Mouse (Mus musculus) ES-Bruce4 (cell line): ENCODE results near the gene Dock11. TPM values are rescaled to one million over a fixed set of nuclear protein-coding genes. Genes with fewer than 3 reads are reported as not detected.

Experiments used
- H3K27ac ChIP-seq: 2 replicates; pipeline ENCODE4 v1.5.1; 2012; ENCODE audit warnings: low read length, inconsistent platforms; ENCODE audit not compliant: insufficient read depth
- H3K27me3 ChIP-seq: 2 replicates; pipeline ENCODE4 v1.6.1; 2012; ENCODE audit warnings: mild to moderate bottlenecking, low read length, inconsistent platforms; ENCODE audit not compliant: control insufficient read depth, poor library complexity, insufficient read depth, severe bottlenecking
- H3K36me3 ChIP-seq: 2 replicates; pipeline ENCODE4 v1.6.1; 2012; ENCODE audit warnings: inconsistent platforms, mild to moderate bottlenecking, low read length, moderate library complexity; ENCODE audit not compliant: control insufficient read depth, poor library complexity, insufficient read depth, severe bottlenecking
- H3K4me1 ChIP-seq: one replicate; pipeline ENCODE4 v1.8.1; 2011; ENCODE audit warnings: low read length; ENCODE audit not compliant: control insufficient read depth, insufficient read depth
- H3K4me3 ChIP-seq: 2 replicates; pipeline ENCODE4 v1.5.1; 2011; ENCODE audit warnings: low read depth, mild to moderate bottlenecking, low read length
- H3K9ac ChIP-seq: 2 replicates; pipeline ENCODE4 v1.6.1; 2012; ENCODE audit warnings: low read depth, mild to moderate bottlenecking, inconsistent platforms; ENCODE audit not compliant: poor library complexity, severe bottlenecking
- H3K9me3 ChIP-seq: replicated peaks from 2 replicates; pipeline ENCODE4 v1.6.1; 2012; ENCODE audit warnings: mild to moderate bottlenecking, low read length, inconsistent platforms; ENCODE audit not compliant: control insufficient read depth, poor library complexity, insufficient read depth, severe bottlenecking
- CTCF ChIP-seq: IDR thresholded peaks from one replicate; pipeline ENCODE4 v1.8.1; 2011; ENCODE audit warnings: low read depth, low read length
- EP300 ChIP-seq: IDR thresholded peaks from 2 replicates; pipeline ENCODE4 v1.6.1; 2011; ENCODE audit warnings: low read depth, low read length; ENCODE audit not compliant: insufficient read depth
- POLR2A ChIP-seq: IDR thresholded peaks from one replicate; pipeline ENCODE4 v1.8.1; 2011; ENCODE audit warnings: low read length; ENCODE audit not compliant: insufficient read depth
- polyA plus RNA-seq: library from polyadenylated mRNA; stranded (reverse); fragments of >200 nt; gene quantifications from 2 replicates; pipeline ENCODE4 v1.2.4, GENCODE M21; 2011; ENCODE audit warnings: low read depth; ENCODE audit not compliant: missing spikeins, insufficient read depth, insufficient read length

Gene Dock11
- polyA plus RNA-seq, 1 experiment = 54.7 TPM

DNA sequence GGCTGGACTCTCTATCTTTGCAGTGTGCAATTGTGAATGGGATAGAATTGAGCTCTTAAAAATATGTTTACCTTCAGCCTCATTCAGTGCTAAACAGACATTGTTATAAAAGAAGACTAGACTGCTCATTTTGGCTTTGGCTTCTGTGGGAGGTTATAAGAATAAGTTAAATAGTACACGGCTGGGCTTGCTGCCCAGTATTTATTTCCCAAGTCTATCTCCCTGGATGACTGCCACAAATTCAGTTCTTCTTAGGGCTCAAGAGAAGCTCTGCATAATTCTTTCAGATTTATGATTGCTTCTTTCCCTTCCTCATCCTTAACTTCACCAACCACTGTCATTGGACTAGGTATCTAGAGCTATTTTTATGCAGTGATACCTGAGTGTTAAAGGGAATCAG lies 158.8 kb downstream of the Dock11 start:
- Histone ChIP-seq H3K4me3 (no peak overlapping the region), H3K9ac (no peak overlapping the region), H3K27ac (no peak overlapping the region), H3K27me3 (no peaks in the 10 kb centered on the region), H3K4me1 (no peaks in the 10 kb centered on the region), H3K36me3 (no peaks in the 10 kb centered on the region), H3K9me3 (no peaks in the 10 kb centered on the region)
- TF ChIP-seq CTCF (no peak), EP300 (no peak), POLR2A (no peak)

DNA sequence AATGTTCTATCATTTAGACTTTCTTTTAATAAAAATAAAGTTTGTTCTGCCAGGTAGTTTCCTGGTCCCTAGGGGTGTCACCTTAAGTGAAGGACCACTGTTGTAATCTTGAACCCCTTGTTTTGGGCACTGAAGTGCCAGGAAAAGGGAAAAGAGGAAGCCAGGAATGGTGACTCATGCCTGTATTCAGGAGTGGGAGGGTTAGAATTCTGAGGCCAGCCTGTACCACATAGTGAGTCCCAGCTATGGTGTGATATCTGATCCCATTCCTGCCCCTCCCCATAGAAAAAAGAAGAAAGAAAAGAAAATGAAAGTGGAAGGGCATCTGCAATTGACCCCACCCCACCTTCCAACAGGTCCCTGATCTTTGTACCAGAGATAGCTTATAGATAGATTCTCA lies 161.7 kb downstream of the Dock11 start:
- Histone ChIP-seq H3K4me1 (no peaks in the 10 kb centered on the region), H3K36me3 (no peaks in the 10 kb centered on the region)
- TF ChIP-seq POLR2A (no peak), CTCF (no peak), EP300 (no peak)

DNA sequence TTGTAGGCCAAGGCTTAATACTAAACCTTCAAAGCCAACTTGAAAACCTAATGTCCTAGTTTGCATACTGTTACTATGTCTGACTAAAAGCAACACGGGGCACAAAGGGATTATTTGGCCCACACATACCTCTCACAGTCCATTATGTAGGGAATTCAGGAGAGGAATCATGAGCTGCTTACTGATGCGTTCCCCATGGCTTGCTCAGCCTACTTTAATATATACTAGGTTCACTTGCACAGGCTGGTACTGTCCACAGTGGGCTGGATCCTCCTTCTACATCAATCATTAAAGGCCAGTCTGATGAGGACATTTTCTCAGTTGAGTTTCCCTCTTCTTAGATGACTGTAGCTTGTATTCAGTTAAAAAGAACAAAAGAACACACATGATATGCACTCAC lies 185.4 kb downstream of the Dock11 start:
- H3K4me1 ChIP-seq = no peaks in the 10 kb centered on the region
- no peak for TF ChIP-seq POLR2A
- no peak for TF ChIP-seq EP300
- no peak for TF ChIP-seq CTCF
- H3K9me3 ChIP-seq = no peaks in the 10 kb centered on the region
- H3K27me3 ChIP-seq = no peaks in the 10 kb centered on the region
- H3K27ac ChIP-seq = no peak overlapping the region
- H3K36me3 ChIP-seq = no peaks in the 10 kb centered on the region
- H3K9ac ChIP-seq = no peak overlapping the region
- H3K4me3 ChIP-seq = no peak overlapping the region

More for the DNA sequence above, 161.7 kb downstream of the Dock11 start:
- H3K4me3 ChIP-seq = no peak overlapping the region
- no peaks in the 10 kb centered on the region for H3K9me3 ChIP-seq
- H3K27ac ChIP-seq = no peak overlapping the region
- H3K9ac ChIP-seq = no peak overlapping the region
- no peaks in the 10 kb centered on the region for H3K27me3 ChIP-seq

DNA sequence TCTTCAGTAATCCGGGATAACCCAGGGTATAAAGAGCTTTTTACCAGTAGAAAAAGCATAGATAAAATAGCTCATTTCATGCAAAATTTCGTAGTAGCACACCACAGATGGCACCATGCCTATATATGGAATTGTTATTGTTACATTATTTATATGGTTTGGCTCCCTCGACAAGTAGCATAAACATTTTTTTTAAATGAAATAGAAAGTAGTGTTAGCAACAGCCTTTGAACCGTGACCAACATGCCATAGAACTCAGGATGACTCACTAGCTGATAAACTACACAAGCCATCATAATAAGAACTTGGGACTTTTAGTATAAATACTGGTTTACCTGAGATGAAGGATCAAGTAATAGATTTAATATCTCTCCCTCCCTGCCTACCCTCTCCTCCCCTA lies 188.5 kb downstream of the Dock11 start:
- Histone ChIP-seq H3K36me3 (no peaks in the 10 kb centered on the region), H3K27ac (no peak overlapping the region), H3K9ac (no peak overlapping the region), H3K27me3 (no peaks in the 10 kb centered on the region), H3K4me1 (no peaks in the 10 kb centered on the region), H3K4me3 (no peak overlapping the region), H3K9me3 (no peaks in the 10 kb centered on the region)
- TF ChIP-seq POLR2A (no peak), CTCF (no peak), EP300 (no peak)

DNA sequence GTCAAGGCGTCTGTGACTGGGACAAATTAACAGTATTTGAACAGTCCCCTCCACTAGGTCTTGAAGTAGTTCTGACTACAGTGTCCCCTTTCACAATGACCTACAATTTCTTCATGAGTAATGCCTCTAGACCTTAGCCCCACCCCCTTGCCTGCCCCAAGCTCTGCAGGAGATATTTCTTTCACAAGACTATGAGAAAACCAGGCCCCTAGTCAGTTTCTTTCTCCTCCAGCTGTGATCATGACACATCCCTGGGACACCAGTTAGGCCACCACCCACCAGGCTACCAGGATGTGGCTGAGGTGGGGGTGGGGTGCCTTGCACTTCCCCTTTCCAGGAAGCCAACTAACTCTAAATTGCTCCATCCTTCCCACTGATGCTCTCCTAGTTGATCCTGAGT lies 194.3 kb downstream of the Dock11 start:
- no peaks in the 10 kb centered on the region for H3K9me3 ChIP-seq
- H3K4me1 ChIP-seq = no peaks in the 10 kb centered on the region
- no peaks in the 10 kb centered on the region for H3K36me3 ChIP-seq
- H3K9ac ChIP-seq = no peak overlapping the region
- no peak overlapping the region for H3K27ac ChIP-seq
- H3K4me3 ChIP-seq = no peak overlapping the region
- TF ChIP-seq EP300 (no peak), POLR2A (no peak), CTCF (no peak)
- H3K27me3 ChIP-seq = no peaks in the 10 kb centered on the region

DNA sequence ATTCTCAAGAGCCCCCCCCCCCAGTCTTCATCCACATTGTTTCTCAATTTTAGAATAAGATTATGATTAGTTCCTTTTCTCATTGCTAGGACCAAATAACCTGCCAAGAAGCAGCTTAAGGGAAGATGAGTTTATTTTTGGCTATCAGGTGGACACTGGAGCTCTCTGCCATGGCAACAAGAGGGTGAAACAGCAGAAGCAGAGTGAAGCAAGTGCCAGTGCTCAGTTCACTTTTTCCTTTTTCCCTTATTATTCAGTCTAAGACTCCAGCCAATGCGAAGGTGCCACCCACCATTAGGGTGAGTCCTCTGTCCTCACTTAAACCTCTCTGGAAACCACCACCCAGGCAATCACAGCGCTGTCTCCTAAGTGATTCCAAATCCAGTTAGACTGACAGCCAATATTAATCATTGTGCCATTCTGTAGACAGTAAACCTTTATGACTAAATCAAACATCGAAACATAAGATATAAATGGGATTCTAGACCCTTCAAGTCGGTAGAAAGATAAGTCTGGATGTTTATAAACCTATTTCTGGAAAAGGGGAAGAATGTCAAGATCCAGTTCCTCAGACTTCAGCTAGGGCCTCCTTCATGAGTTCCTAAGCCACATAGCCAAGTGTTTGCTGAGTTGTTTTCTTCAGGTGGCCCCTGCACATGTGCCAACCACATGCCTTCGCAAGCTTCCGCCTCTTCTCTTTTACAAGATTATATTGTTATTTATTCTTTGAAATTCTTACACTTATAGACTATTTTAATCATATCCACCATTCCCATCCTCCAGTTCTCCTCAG lies 200.0 kb downstream of the Dock11 start:
- Histone ChIP-seq H3K4me1 (no peaks in the 10 kb centered on the region), H3K4me3 (no peak overlapping the region), H3K36me3 (no peaks in the 10 kb centered on the region), H3K9ac (no peak overlapping the region), H3K27me3 (no peaks in the 10 kb centered on the region), H3K9me3 (no peaks in the 10 kb centered on the region), H3K27ac (no peak overlapping the region)
- TF ChIP-seq POLR2A (no peak), CTCF (no peak), EP300 (no peak)
